Mouse (Mus musculus): ENCODE results near the gene Hbs1l.

- TF ChIP-seq POLR2A (IDR thresholded peaks at IDR 0.05; ENCODE audit: low read depth, low read length) (no peak), CTCF (IDR thresholded peaks at IDR 0.05; ENCODE audit: borderline replicate concordance, insufficient read depth, low read length) (no peak)
These were observed 45.9 kb downstream of the Hbs1l start for GRCm38 (mm10) chr10:21341706-21342105.
